Comparison of ENCODE assay signal across 10 mouse cellular contexts in the genomic region with DNA sequence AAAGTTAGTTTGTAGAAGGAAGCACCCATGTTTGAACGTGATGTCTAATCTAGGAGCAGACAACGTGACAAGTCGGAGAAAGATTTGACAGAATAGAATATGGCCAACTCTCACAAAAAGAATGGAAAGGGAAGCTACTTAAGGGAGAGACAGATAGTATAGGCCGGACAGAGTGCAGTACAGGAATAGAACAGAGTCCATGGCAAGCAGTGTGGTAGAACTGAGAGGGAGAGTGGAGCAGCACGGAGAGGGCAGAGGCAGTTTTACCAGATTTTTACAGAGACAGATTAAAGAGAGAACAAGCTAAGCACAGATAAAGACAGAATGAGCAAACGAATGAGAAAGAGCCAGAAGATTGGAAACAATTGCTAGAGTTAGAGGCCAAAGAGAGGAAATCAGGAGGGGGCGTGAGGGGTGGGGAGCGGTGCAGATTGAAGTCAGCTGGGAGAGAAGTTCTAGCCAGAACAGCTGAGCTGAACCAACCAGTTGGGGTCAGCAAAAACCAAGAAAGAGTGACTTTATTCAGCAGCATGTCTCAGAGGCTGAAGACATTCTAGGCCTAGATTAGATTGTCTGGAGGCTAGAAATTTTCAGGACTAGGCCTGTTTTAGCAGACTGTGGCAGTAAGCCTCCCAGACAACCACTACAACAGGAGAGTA.
DNase-seq lines count a peak whose midpoint lies in the region; ATAC-seq lines count a peak whose summit lies in the region.
"Had no signal": no experiment of that assay in that cellular context is flagged by ENCODE, and none has a peak within 500 bp of the region (broad histone marks: within the 10 kb centered on the region; RNA-seq: fewer than 3 reads in every experiment).

No protein-coding gene starts in this region.

- 0 out of 2 replicates have a peak, but pooled peaks have one; percentile 46 for ATAC-seq in kidney, embryonic 14.5 days (ENCODE audit: low FRiP score, low TSS enrichment)
- ATAC-seq in kidney, embryonic 16.5 days (ENCODE audit: low FRiP score, low TSS enrichment) = no peak
- peak; percentile 81 for ATAC-seq in lung, embryonic 16.5 days (ENCODE audit: low read depth)
- no peak for ATAC-seq in neural tube, embryonic 15.5 days (ENCODE audit: low FRiP score)

- no peak overlapping the region for H3K4me2 ChIP-seq in kidney, embryonic 14.5 days (replicated peaks; ENCODE audit: low read depth, low read length)
- no peak overlapping the region for H3K4me2 ChIP-seq in kidney, embryonic 16.5 days (replicated peaks; ENCODE audit: low read depth, low read length)
- no peak overlapping the region for H3K4me2 ChIP-seq in lung, embryonic 16.5 days (ENCODE audit: low read depth, low read length)
- no peak overlapping the region for H3K4me2 ChIP-seq in neural tube, embryonic 15.5 days
- H3K4me2 ChIP-seq: heart, embryonic 13.5 days had no signal

- H3K27ac ChIP-seq in kidney, embryonic 14.5 days (ENCODE audit: low read depth, low read length) = no peak overlapping the region
- H3K27ac ChIP-seq in kidney, embryonic 16.5 days (ENCODE audit: low read length) = no peak overlapping the region
- H3K27ac ChIP-seq in lung, embryonic 16.5 days (ENCODE audit: low read length) = no peak overlapping the region
- H3K27ac ChIP-seq in neural tube, embryonic 15.5 days (replicated peaks) = no peak overlapping the region
- H3K27ac ChIP-seq: heart, embryonic 13.5 days had no signal

- no peak overlapping the region for H3K4me3 ChIP-seq in kidney, embryonic 14.5 days (ENCODE audit: low read length)
- no peak overlapping the region for H3K4me3 ChIP-seq in kidney, embryonic 16.5 days (ENCODE audit: low read length)
- H3K4me3 ChIP-seq in lung, embryonic 16.5 days (ENCODE audit: low read length) = no peak overlapping the region
- H3K4me3 ChIP-seq in neural tube, embryonic 15.5 days (replicated peaks) = no peak overlapping the region
- H3K4me3 ChIP-seq: heart, embryonic 13.5 days had no signal

- no peak overlapping the region for H3K9ac ChIP-seq in kidney, embryonic 14.5 days (ENCODE audit: low read depth, low read length)
- no peak overlapping the region for H3K9ac ChIP-seq in kidney, embryonic 16.5 days (replicated peaks; ENCODE audit: low read length)
- no peak overlapping the region for H3K9ac ChIP-seq in lung, embryonic 16.5 days (ENCODE audit: low read length)
- H3K9ac ChIP-seq in neural tube, embryonic 15.5 days (replicated peaks) = no peak overlapping the region
- H3K9ac ChIP-seq: heart, embryonic 13.5 days had no signal

- no peaks in the 10 kb centered on the region for H3K4me1 ChIP-seq in kidney, embryonic 14.5 days (ENCODE audit: control insufficient read depth, insufficient read depth, low read length)
- H3K4me1 ChIP-seq in kidney, embryonic 16.5 days (ENCODE audit: insufficient read depth, low read length) = no peaks in the 10 kb centered on the region
- 0 out of 2 replicates have a peak, but pooled peaks cover 2% of the 10 kb centered on the region for H3K4me1 ChIP-seq in lung, embryonic 16.5 days (replicated peaks; ENCODE audit: control insufficient read depth, insufficient read depth, low read length)
- H3K4me1 ChIP-seq in neural tube, embryonic 15.5 days = no peaks in the 10 kb centered on the region
- H3K4me1 ChIP-seq: heart, embryonic 13.5 days had no signal

- H3K36me3 ChIP-seq in kidney, embryonic 14.5 days (ENCODE audit: control insufficient read depth, insufficient read depth, low read length) = no peaks in the 10 kb centered on the region
- H3K36me3 ChIP-seq in kidney, embryonic 16.5 days (ENCODE audit: insufficient read depth, low read length) = no peaks in the 10 kb centered on the region
- H3K36me3 ChIP-seq in lung, embryonic 16.5 days (ENCODE audit: control insufficient read depth, insufficient read depth, low read length) = no peaks in the 10 kb centered on the region
- H3K36me3 ChIP-seq in neural tube, embryonic 15.5 days = no peaks in the 10 kb centered on the region
- H3K36me3 ChIP-seq: heart, embryonic 13.5 days had no signal

- WGBS in kidney, embryonic 14.5 days = 75% methylated on average over 8 of the region's 8 CpGs
- WGBS in kidney, embryonic 16.5 days = 69% methylated on average over 8 of the region's 8 CpGs
- 37% methylated on average over 8 of the region's 8 CpGs for WGBS in lung, embryonic 16.5 days
- 79% methylated on average over 8 of the region's 8 CpGs for WGBS in neural tube, embryonic 15.5 days

- intact Hi-C loops in left cerebral cortex, postnatal 14 days (cut with DNase I) = loop anchor here (5.0 kb wide), 1 partner anchor 160 kb away; no protein-coding TSS in a partner anchor

- no peaks in the 10 kb centered on the region for H3K27me3 ChIP-seq in kidney, embryonic 14.5 days (ENCODE audit: control insufficient read depth, insufficient read depth, low read length)
- no peaks in the 10 kb centered on the region for H3K27me3 ChIP-seq in kidney, embryonic 16.5 days (ENCODE audit: insufficient read depth, low read length)
- no peaks in the 10 kb centered on the region for H3K27me3 ChIP-seq in lung, embryonic 16.5 days (ENCODE audit: control insufficient read depth, insufficient read depth, low read depth, low read length)
- H3K27me3 ChIP-seq in neural tube, embryonic 15.5 days (replicated peaks) = no peaks in the 10 kb centered on the region
- H3K27me3 ChIP-seq: heart, embryonic 13.5 days had no signal

- DNase-seq in embryo, embryonic 11 days = peak; percentile 22
- DNase-seq in embryo, embryonic 10 days (ENCODE audit: low spot score) = no peak
- peak; percentile 2 for DNase-seq in R1 (ENCODE audit: low read depth, low spot score)
- DNase-seq in left cerebral cortex, postnatal 14 days (ENCODE audit: low spot score in 2 of 2) = no peak
- DNase-seq: adrenal gland, postnatal 10 days had no signal

- no peaks in the 10 kb centered on the region for H3K9me3 ChIP-seq in kidney, embryonic 14.5 days (ENCODE audit: control insufficient read depth, low read length)
- no peaks in the 10 kb centered on the region for H3K9me3 ChIP-seq in kidney, embryonic 16.5 days (ENCODE audit: low read length)
- H3K9me3 ChIP-seq in lung, embryonic 16.5 days (ENCODE audit: control insufficient read depth, low read length) = no peaks in the 10 kb centered on the region
- no peaks in the 10 kb centered on the region for H3K9me3 ChIP-seq in neural tube, embryonic 15.5 days (replicated peaks)
- H3K9me3 ChIP-seq: heart, embryonic 13.5 days had no signal

Comparison
In these comparisons a context has a peak if more than half of its experiments do, and no peak if none do; other contexts are left out.
1. DNase-seq: peak in embryo, embryonic 11 days (single experiment) and R1 (single experiment); none in embryo, embryonic 10 days (single experiment) and left cerebral cortex, postnatal 14 days (0 of 2).
2. ATAC-seq: peak in kidney, embryonic 14.5 days (single experiment) and lung, embryonic 16.5 days (single experiment); none in kidney, embryonic 16.5 days (single experiment) and neural tube, embryonic 15.5 days (single experiment).